Mouse (Mus musculus): Measurements from ENCODE around the gene Anxa6.

- TF ChIP-seq ELF1 (IDR thresholded peaks at IDR 0.05; ENCODE audit: low read depth, low read length) (peak; percentile 49; the same call in 1 of the 2 replicates), KAT2A (IDR thresholded peaks at IDR 0.05; ENCODE audit: insufficient replicate concordance, low read length) (no peak)
Observed at GRCm38 (mm10) chr11:55033040-55033660, at the start of gene Anxa6.

Data from CH12.LX (cell line).